Mouse (Mus musculus): Measurements from ENCODE around the gene Babam2.

- TF ChIP-seq CTCF (IDR thresholded peaks at IDR 0.05; ENCODE audit: low read depth) (no peak), EP300 (IDR thresholded peaks at IDR 0.05; ENCODE audit: low read depth) (no peak)
Measured at GRCm38 (mm10) chr5:32127226-32127625, 429.7 kb downstream of the Babam2 start.

Data from liver, postnatal 0 days (tissue).